Mouse (Mus musculus): ENCODE data around the gene Olfr286. TPM values are rescaled to one million over a fixed set of nuclear protein-coding genes. Genes with fewer than 3 reads are reported as not detected.

Olfr286 gene
- polyA plus RNA-seq (2012; rRNA removed) = not detected in 2 replicates

DNA sequence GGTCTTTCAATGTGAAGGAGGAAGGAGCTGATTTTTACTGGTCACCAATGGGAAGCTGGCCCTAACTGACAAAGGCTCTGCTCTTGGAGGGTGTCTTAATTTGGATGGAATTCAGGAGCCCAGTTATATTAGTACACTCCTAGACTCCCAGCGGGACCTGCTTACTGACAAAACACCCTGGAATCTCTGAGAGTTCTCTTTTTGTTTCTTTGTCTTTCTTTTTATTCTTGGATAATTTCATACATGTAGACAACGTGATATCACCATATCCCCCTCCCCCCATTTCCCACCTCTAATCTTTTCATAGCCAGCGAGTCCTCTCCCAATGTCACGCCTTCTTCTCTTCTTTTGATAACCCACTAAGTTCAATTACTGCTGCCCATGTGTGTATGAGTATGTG lies at the start of gene Olfr286:
Gene Olfr286 (minus strand): TSS at position 101 of the 400 bp plus-strand sequence.

DNA sequence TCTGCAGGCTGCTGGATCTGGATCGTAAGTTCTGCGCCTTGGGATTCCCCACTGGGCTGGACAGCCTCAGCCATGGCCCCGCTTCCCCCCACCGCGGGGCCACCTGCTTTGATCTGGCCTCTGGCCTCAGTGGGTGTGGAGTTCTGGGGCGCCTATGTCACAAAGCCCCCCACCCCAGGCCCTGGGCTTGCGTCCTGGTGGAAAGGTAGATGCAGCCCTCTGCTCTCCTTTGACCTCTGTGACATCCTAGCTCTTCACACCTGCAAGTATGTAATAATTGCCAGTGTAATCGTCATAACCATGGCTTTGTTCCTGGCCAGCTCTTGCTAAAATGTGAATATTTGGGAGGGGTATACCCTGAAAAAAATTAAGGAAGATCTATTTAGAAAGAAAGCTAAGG lies 22.9 kb upstream of the Olfr286 start, which contains the start of gene H1fnt:
Gene H1fnt (minus strand): TSS at position 101 of the 400 bp plus-strand sequence.

DNA sequence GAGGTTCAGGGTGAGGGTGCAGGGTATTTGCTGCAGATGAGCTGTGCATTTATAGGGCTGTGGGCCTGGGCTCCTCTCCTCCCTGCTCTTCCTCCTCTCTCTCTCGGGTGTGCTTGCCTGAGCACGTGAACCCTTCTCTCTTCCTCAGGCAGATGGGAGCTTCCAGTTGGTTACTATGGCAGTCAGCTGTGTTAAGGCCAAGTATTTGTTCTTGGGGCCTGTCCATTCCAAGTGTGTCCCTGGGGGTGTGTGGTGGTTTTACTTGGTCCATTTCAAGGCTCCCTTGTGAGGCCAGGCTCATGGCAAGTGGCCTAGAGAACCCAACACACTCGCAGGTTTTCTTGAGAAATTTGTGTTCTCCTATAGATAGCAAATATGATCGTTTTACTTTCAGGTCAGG lies 13.4 kb downstream of the Olfr286 start, which contains the start of the genes Gm44579 and Olfr287:
Gene Gm44579 (minus strand): TSS at position 101 of the 400 bp plus-strand sequence.
Gene Olfr287 (minus strand): TSS at position 180 of the 400 bp plus-strand sequence.

DNA sequence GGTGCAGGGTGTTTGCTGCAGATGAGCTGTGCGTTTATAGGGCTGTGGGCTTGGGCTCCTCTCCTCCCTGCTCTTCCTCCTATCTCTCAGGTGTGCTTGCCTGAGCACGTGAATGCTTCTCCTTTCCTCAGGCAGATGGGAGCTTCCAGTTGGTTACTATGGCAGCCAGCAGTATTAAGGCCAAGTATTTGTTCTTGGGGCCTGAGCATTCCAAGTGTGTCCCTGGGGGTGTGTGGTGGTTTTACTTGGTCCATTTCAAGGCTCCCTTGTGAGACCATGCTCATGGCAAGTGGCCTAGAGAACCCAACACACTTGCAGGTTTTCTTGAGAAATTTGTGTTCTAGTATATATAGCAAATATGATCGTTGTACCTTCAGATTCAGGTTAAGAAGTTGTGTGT lies 38.8 kb downstream of the Olfr286 start, which contains the start of gene Olfr288:
Gene Olfr288 (minus strand): TSS at position 101 of the 400 bp plus-strand sequence.

Other genes with a start within 250 kb of the Olfr286 start
- 9.5 and 16.5 TPM in 2 replicates for gene Col2a1, start 229.8 kb downstream of the Olfr286 start, polyA plus RNA-seq (2012; rRNA removed)
- gene Pfkm, start 141.9 kb downstream of the Olfr286 start, polyA plus RNA-seq (2012; rRNA removed) = 141 and 145 TPM in 2 replicates
- gene Senp1, start 140.7 kb downstream of the Olfr286 start, polyA plus RNA-seq (2012; rRNA removed) = 15.4 and 16.1 TPM in 2 replicates
- gene Asb8, start 68.8 kb downstream of the Olfr286 start, polyA plus RNA-seq (2012; rRNA removed) = 47.8 and 48.6 TPM in 2 replicates
- 58.9 and 63.7 TPM in 2 replicates for gene Ccdc184, start 67.3 kb downstream of the Olfr286 start, polyA plus RNA-seq (2012; rRNA removed)
- gene Olfr288, start 38.9 kb downstream of the Olfr286 start, polyA plus RNA-seq (2012; rRNA removed) = not detected in 2 replicates
- gene Gm44579, start 13.5 kb downstream of the Olfr286 start, polyA plus RNA-seq (2012; rRNA removed) = 0.06 and 0.07 TPM in 2 replicates
- gene Olfr287, start 13.4 kb downstream of the Olfr286 start, polyA plus RNA-seq (2012; rRNA removed) = 0.31 and 0.32 TPM in 2 replicates
- not detected in 2 replicates for gene H1fnt, start 22.8 kb upstream of the Olfr286 start, polyA plus RNA-seq (2012; rRNA removed)
- 13.7 and 14.5 TPM in 2 replicates for gene Zfp641, start 61.7 kb upstream of the Olfr286 start, polyA plus RNA-seq (2012; rRNA removed)
- gene Olfr285, start 82.9 kb upstream of the Olfr286 start, polyA plus RNA-seq (2012; rRNA removed) = not detected in 2 replicates
- gene Olfr284, start 106.5 kb upstream of the Olfr286 start, polyA plus RNA-seq (2012; rRNA removed) = not detected in 2 replicates
- not detected in 2 replicates for gene Olfr283, start 146.5 kb upstream of the Olfr286 start, polyA plus RNA-seq (2012; rRNA removed)
- not detected in 2 replicates for gene Olfr282, start 196.8 kb upstream of the Olfr286 start, polyA plus RNA-seq (2012; rRNA removed)
- gene Olfr281, start 218.1 kb upstream of the Olfr286 start, polyA plus RNA-seq (2012; rRNA removed) = not detected in 2 replicates
- gene OR5BS1P, start 235.4 kb upstream of the Olfr286 start, polyA plus RNA-seq (2012; rRNA removed) = not detected in 2 replicates
- 0.09 TPM in 1 of 2 replicates, not detected in the other for gene Lalba, start 248.3 kb upstream of the Olfr286 start, polyA plus RNA-seq (2012; rRNA removed)